Mouse (Mus musculus): ENCODE results near the gene Tnfsfm13. TPM values are rescaled to one million over a fixed set of nuclear protein-coding genes. Genes with fewer than 3 reads are reported as not detected.
"Not testable (repeated sequence)": the region's sequence is repeated elsewhere in the genome, so short reads cannot be mapped to it uniquely, and the experiment has no call there.

The Tnfsfm13 gene
- 4.4 and 5.3 TPM in 2 replicates for polyA plus RNA-seq (2014; fragmentation: Nextera tagmentation; extraction: Ambion mirVana)

- Histone ChIP-seq H3K36me3 (ENCODE audit: insufficient read depth) (no peaks in the 10 kb centered on the region), H3K27ac (ENCODE audit: low read depth) (peak within 1 kb of the TSS; percentile 54), H3K4me3 (ENCODE audit: low read depth, low read length) (peak within 1 kb of the TSS; percentile 56), H3K27me3 (ENCODE audit: insufficient read depth, low read length) (no peaks in the 10 kb centered on the region), H3K4me1 (ENCODE audit: insufficient read depth) (no peaks in the 10 kb centered on the region), H3K9me3 (ENCODE audit: low read depth, low read length) (no peaks in the 10 kb centered on the region), H3K4me2 (peak within 1 kb of the TSS; percentile 92), H3K9ac (peak within 1 kb of the TSS; percentile 84)
- ATAC-seq (ENCODE audit: insufficient read depth) (peak; percentile 85), DNase-seq (peak; percentile 79)
- TF ChIP-seq CTCF (IDR thresholded peaks at IDR 0.05; ENCODE audit: low read depth): peak; percentile 37; the same call in 1 of the 2 replicates
- under 1% methylated on average over 40 of the region's 41 CpGs for WGBS
Observed at GRCm38 (mm10) chr11:69695361-69696181, at the start of gene Tnfsfm13, which contains the start of gene Tnfsf12. TSS of gene Tnfsfm13 (minus strand) at chr11:69696098. TSS of gene Tnfsf12 (minus strand) at chr11:69695849.

DNA sequence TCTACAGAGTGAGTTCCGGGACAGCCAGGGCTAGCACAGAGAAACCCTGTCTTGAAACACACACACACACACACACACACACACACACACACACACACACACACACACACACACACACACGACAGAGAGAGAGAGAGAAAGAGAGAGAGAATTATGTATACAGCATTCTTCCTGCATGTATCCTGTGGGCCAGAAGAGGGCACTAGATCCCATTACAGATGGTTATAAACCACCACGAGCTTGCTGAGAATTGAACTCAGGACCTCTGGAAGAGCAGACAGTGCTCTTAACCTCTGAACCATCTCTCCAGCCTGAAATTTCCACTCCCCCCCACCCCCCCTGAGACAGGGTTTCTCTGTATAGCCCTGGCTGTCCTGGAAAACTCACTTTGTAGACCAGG, 35.5 kb upstream of the Tnfsfm13 start:
- ATAC-seq (ENCODE audit: insufficient read depth); H3K9me3 ChIP-seq (ENCODE audit: low read depth, low read length); H3K4me1 ChIP-seq (ENCODE audit: insufficient read depth); H3K27me3 ChIP-seq (ENCODE audit: insufficient read depth, low read length); H3K27ac ChIP-seq (ENCODE audit: low read depth); H3K9ac ChIP-seq; H3K4me3 ChIP-seq (ENCODE audit: low read depth, low read length); H3K4me2 ChIP-seq: not testable (repeated sequence)
- H3K36me3 ChIP-seq (ENCODE audit: insufficient read depth): peaks cover 34% of the 10 kb centered on the region
- peak; percentile 28 for TF ChIP-seq CTCF (IDR thresholded peaks at IDR 0.05; ENCODE audit: low read depth)
- WGBS: 63% methylated on average over 3 of the region's 3 CpGs
- DNase-seq: peak; percentile 20

DNA sequence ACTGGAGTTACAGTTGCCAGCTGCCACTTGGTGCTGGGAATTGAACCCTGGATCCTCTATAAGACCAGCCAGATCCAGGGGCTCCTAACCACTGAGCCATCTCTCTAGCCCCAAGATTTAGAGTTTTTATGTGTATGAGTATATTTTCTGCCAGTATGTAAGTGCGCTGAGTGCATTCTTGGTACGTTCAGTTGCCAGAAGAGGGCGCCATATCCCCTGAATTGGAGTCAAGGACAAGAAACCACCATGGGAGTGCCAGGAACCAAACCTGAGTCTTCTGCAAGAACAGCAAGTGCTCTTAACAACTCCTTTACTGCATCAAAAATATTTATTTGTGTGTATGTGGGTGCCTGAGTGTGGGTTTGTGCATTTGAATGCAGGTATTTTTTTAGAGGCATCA, 33.2 kb upstream of the Tnfsfm13 start:
- DNase-seq: peak; percentile 78
- H3K4me1 ChIP-seq (ENCODE audit: insufficient read depth): no peaks in the 10 kb centered on the region
- WGBS: 19% methylated on average over 3 of the region's 3 CpGs
- H3K27ac ChIP-seq (ENCODE audit: low read depth): no peak overlapping the region
- no peaks in the 10 kb centered on the region for H3K9me3 ChIP-seq (ENCODE audit: low read depth, low read length)
- peaks cover 10% of the 10 kb centered on the region for H3K36me3 ChIP-seq (ENCODE audit: insufficient read depth)
- ATAC-seq (ENCODE audit: insufficient read depth): no peak
- no peak overlapping the region for H3K4me3 ChIP-seq (ENCODE audit: low read depth, low read length)
- H3K4me2 ChIP-seq: no peak overlapping the region
- peak; percentile 62 for TF ChIP-seq CTCF (IDR thresholded peaks at IDR 0.05; ENCODE audit: low read depth)
- H3K9ac ChIP-seq: no peak overlapping the region
- H3K27me3 ChIP-seq (ENCODE audit: insufficient read depth, low read length): no peaks in the 10 kb centered on the region

GRCm38 (mm10) chr11:69725951-69726350, 30.1 kb upstream of the Tnfsfm13 start:
- no peak overlapping the region for H3K4me2 ChIP-seq
- no peak overlapping the region for H3K27ac ChIP-seq (ENCODE audit: low read depth)
- WGBS: 29% methylated on average over 5 of the region's 5 CpGs
- no peak for ATAC-seq (ENCODE audit: insufficient read depth)
- no peaks in the 10 kb centered on the region for H3K9me3 ChIP-seq (ENCODE audit: low read depth, low read length)
- H3K4me1 ChIP-seq (ENCODE audit: insufficient read depth): no peaks in the 10 kb centered on the region
- H3K9ac ChIP-seq: no peak overlapping the region
- peak; percentile 27 for DNase-seq
- TF ChIP-seq CTCF (IDR thresholded peaks at IDR 0.05; ENCODE audit: low read depth): no peak
- H3K36me3 ChIP-seq (ENCODE audit: insufficient read depth): no peaks in the 10 kb centered on the region
- no peaks in the 10 kb centered on the region for H3K27me3 ChIP-seq (ENCODE audit: insufficient read depth, low read length)
- no peak overlapping the region for H3K4me3 ChIP-seq (ENCODE audit: low read depth, low read length)

- Histone ChIP-seq H3K27me3 (ENCODE audit: insufficient read depth, low read length) (no peaks in the 10 kb centered on the region), H3K4me1 (ENCODE audit: insufficient read depth) (no peaks in the 10 kb centered on the region), H3K9ac (no peak overlapping the region), H3K27ac (ENCODE audit: low read depth) (no peak overlapping the region), H3K4me2 (no peak overlapping the region), H3K4me3 (ENCODE audit: low read depth, low read length) (no peak overlapping the region), H3K9me3 (ENCODE audit: low read depth, low read length) (no peaks in the 10 kb centered on the region), H3K36me3 (ENCODE audit: insufficient read depth) (no peaks in the 10 kb centered on the region)
- DNase-seq (no peak), ATAC-seq (ENCODE audit: insufficient read depth) (no peak)
- no peak for TF ChIP-seq CTCF (IDR thresholded peaks at IDR 0.05; ENCODE audit: low read depth)
- 33% methylated on average over 2 of the region's 2 CpGs for WGBS
Observed at GRCm38 (mm10) chr11:69723074-69723473, 27.2 kb upstream of the Tnfsfm13 start.

DNA sequence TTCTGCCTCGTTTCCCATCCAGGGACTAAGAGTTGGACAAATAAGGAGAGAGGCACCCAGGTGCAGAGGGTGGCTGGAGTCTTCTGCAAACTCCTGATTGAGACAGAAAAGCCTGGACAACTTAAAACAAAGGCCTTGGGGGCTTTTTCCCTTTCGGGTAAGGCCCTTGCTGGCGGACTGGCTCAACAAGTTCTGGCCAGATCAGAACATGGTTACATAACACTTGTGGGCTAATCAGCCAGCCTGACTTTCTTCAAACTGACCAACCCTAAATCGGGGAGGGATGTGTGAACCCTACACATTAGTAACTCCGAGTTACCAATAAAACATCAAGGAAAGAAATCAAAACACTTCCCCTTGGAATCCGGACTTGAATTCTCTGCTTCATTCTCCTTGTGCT, 25.0 kb upstream of the Tnfsfm13 start:
- peak overlapping the region; percentile 52; the same call in 1 of the 2 replicates for H3K27ac ChIP-seq (ENCODE audit: low read depth)
- H3K4me2 ChIP-seq: no peak overlapping the region
- ATAC-seq (ENCODE audit: insufficient read depth): no peak
- WGBS: 51% methylated on average over 6 of the region's 6 CpGs
- DNase-seq: no peak
- TF ChIP-seq CTCF (IDR thresholded peaks at IDR 0.05; ENCODE audit: low read depth): no peak
- no peak overlapping the region for H3K9ac ChIP-seq
- 0 out of 2 replicates have a peak, but pooled peaks cover 3% of the 10 kb centered on the region for H3K4me1 ChIP-seq (ENCODE audit: insufficient read depth)
- no peaks in the 10 kb centered on the region for H3K36me3 ChIP-seq (ENCODE audit: insufficient read depth)
- H3K27me3 ChIP-seq (ENCODE audit: insufficient read depth, low read length): no peaks in the 10 kb centered on the region
- no peak overlapping the region for H3K4me3 ChIP-seq (ENCODE audit: low read depth, low read length)
- no peaks in the 10 kb centered on the region for H3K9me3 ChIP-seq (ENCODE audit: low read depth, low read length)

DNA sequence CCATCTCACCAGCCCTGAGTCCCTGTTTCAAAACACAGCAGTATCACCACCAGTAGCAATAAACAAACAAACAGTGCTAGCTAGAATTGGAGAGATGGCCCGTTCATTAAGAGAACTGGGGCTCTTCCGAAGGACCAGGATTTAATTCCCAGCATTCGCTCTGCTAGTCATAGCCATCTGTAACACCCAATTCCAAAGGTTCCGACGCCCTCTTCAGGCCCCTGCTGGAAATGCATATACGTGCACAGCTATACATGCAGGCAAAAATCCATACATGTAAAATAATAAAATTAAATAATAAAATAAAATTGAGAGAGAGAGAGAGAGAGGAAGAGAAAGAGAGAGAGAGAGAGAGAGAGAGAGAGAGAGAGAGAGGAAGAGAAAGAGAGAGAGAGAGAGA, 23.5 kb upstream of the Tnfsfm13 start:
- 0 out of 2 replicates have a peak, but pooled peaks cover 3% of the 10 kb centered on the region for H3K4me1 ChIP-seq (ENCODE audit: insufficient read depth)
- 64% methylated on average over 6 of the region's 6 CpGs for WGBS
- no peak overlapping the region for H3K27ac ChIP-seq (ENCODE audit: low read depth)
- H3K27me3 ChIP-seq (ENCODE audit: insufficient read depth, low read length): no peaks in the 10 kb centered on the region
- H3K36me3 ChIP-seq (ENCODE audit: insufficient read depth): no peaks in the 10 kb centered on the region
- DNase-seq (no peak), ATAC-seq (ENCODE audit: insufficient read depth) (no peak)
- H3K4me2 ChIP-seq: no peak overlapping the region
- no peak for TF ChIP-seq CTCF (IDR thresholded peaks at IDR 0.05; ENCODE audit: low read depth)
- no peak overlapping the region for H3K9ac ChIP-seq
- H3K9me3 ChIP-seq (ENCODE audit: low read depth, low read length): no peaks in the 10 kb centered on the region
- H3K4me3 ChIP-seq (ENCODE audit: low read depth, low read length): no peak overlapping the region

Measured in lung, embryonic 14.5 days (tissue).